Mouse (Mus musculus) cortical plate, adult 2 months (tissue): ENCODE measurements at regions not wholly inside any gene's neighbourhood (a gene's known extent, or its start where the extent isn't known, plus 50 kb on each side); places are given as distances from the start of the nearest gene placed in this dataset.

Source experiments
- CTCF ChIP-seq: fragments of 200-500 bp; IDR thresholded peaks from 2 replicates; pipeline ENCODE4 v1.5.1; 2011; ENCODE audit warnings: mild to moderate bottlenecking, control low read depth, low read length; ENCODE audit not compliant: insufficient read depth; ENCODE audit errors: extremely low read depth
- POLR2A ChIP-seq: fragments of 200-500 bp; IDR thresholded peaks from 2 replicates; pipeline ENCODE4 v1.6.1; 2011; ENCODE audit warnings: mild to moderate bottlenecking, low read length, control low read depth; ENCODE audit not compliant: insufficient read depth; ENCODE audit errors: extremely low read depth

DNA sequence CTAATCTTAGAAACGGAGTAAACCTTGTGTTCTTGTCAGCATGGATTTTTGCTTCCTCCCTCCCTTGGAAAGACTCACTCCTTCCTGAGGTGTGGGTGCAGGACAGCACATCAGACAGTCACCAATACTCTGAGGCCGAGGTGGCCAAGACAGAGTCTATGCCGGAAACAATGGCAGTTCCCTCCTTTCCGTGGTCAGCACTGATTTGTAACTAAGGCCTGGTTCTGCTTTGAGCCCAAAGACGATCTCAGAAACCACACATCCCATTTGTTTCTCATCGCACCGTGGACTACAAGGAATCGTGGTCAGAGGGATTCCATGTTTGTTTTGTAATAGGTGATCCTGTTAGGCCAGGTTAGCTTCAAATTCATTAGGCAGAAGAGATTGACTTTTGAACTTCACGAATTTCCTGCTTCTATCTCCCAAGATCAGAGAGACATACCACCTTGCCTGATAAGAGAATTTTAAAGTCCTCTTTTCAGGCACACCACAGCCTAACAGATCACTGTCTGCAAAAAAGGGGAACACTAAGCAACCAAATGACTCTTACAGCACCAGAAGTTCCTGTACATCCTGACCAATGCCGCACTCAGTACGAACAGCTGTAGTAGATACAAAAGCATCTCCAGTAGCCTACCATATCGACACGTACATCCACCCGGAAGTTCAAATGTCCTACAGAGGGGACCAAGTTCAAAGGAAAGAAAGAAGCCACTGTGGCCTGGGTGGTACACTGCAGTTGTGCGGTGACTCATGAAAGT lies 253.6 kb downstream of the Gm19410 start:
- no peak for TF ChIP-seq CTCF
- TF ChIP-seq POLR2A = no peak
